Mouse (Mus musculus) embryo, embryonic 9.5 days (tissue): ENCODE data around the gene Rbm33.
A peak's percentile ranks its signal among the peaks of the same experiment; 100 is the strongest.

Experiments used
- DNase-seq: peaks from one replicate; pipeline ENCODE4 v3.0.0-alpha.2; 2017; ENCODE audit errors: extremely low spot score

Gene Rbm33

GRCm38 (mm10) chr5:28316722-28317245, at the start of gene Rbm33:
TSS of gene Rbm33 (plus strand) at chr5:28317121.
- DNase-seq, result peak; percentile 88

- DNase-seq, result no peak
These were observed 49.3 kb upstream of the Rbm33 start for GRCm38 (mm10) chr5:28267576-28267975.

GRCm38 (mm10) chr5:28269469-28269991, 47.4 kb upstream of the Rbm33 start:
- DNase-seq, result no peak

DNA sequence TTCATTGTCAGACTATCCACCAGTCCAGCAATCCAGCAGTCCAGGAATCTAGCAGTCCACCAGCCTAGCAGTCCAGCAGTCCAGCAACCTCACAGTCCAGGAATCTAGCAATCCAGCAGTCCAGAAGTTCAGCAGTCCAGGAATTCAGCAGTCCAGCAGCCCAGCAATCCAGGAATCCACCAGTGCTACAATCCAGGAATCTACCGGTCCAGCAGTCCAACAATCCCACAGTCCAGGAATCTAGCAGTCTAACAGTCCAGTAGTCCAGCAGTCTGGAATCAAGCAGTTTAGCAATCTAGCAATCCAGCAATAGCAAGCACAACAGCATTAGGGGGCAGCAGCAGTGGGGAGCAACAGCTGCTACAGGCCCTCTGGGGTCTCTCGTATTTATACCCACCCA, 44.1 kb upstream of the Rbm33 start:
- DNase-seq, result no peak

DNA sequence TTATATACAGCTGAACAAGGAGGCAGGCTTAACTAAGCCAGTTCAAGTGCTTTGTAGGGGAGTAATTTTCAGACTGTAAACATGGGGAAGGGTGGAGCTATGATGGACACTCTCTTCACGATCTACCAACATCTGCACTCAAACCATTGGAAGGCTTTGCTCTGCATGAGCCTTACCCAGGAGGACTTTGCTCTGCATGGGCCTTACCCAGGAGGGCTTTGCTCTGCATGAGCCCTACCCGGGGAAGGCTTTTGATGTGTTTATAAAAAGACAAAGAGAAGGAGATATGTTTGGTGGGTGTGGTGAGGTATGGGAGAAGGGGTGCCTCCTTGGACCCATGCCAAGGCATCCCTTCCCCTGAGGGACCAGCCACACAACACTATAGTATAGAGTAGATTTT, 39.6 kb upstream of the Rbm33 start:
- DNase-seq, result no peak

DNA sequence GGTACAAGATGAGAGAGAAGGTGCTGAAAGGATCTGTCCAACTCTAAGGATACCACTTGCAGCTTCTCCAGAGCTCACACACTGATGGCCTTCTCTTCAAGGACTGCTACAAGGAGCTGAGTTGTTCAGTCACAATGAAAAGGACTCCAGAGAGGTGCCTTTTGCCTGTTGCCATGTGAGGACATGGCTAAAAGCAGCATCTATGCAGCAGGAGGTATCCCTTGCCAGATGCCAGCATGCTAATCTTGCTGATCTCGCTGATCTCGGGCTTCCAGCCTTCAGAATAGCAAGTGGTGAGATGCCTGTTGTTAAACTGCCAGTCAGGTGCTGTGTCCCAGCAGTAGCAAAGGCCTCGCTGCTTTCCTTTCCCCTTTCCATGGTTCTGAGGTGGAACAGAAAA, 27.8 kb upstream of the Rbm33 start:
- DNase-seq, result no peak

GRCm38 (mm10) chr5:28290630-28291029, 26.3 kb upstream of the Rbm33 start:
- DNase-seq, result no peak

GRCm38 (mm10) chr5:28291118-28291850, 25.6 kb upstream of the Rbm33 start:
- DNase-seq, result no peak

- no peak for DNase-seq
These were observed 24.6 kb upstream of the Rbm33 start for GRCm38 (mm10) chr5:28292281-28292680.

DNA sequence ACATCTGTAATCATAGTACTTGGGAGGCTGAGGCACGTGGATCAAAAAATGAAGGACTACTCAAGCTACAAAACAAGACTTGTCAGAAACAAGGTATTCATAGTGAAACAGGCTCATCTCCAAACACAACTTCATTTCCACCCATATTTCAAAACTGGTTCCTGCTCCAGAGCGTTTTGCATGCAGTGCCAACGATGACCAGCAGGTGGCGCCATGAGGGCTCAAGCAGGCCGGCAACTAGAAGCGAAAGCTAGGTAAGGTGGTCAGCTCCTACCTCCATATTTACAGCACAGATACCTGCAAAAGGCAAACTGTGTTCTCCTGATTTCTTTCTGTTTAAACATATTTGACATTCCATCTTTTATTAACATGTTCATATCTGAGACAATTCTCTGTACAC, 22.9 kb upstream of the Rbm33 start:
- DNase-seq, result peak; percentile 79

GRCm38 (mm10) chr5:28298161-28298560, 18.8 kb upstream of the Rbm33 start:
- DNase-seq, result no peak

- no peak for DNase-seq
These were observed 18.2 kb upstream of the Rbm33 start for GRCm38 (mm10) chr5:28298693-28299092.

- no peak for DNase-seq
These were observed 17.6 kb upstream of the Rbm33 start for GRCm38 (mm10) chr5:28299346-28299745.

GRCm38 (mm10) chr5:28302671-28303070, 14.2 kb upstream of the Rbm33 start:
- no peak for DNase-seq

DNA sequence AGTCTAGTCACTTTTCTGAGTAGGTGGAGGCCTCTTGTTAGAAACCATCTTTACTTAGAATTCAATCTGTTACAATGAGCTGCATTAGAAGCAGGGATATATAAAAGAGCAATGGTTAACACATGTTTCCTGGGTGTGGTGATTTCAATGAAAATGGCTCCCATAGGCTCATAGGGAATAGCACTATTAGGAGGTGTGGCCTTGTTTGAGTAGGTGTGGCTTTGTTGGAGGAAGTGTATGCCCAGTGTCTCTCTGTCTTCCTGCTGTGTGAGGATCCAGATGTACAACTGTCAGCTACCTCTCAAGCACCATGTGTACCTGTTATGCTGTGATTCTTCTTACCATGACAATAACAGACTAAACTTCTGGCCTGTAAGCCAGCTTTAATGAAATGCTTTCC, 12.4 kb upstream of the Rbm33 start:
- no peak for DNase-seq

GRCm38 (mm10) chr5:28315526-28315925, 1.4 kb upstream of the Rbm33 start:
- DNase-seq, result no peak

DNA sequence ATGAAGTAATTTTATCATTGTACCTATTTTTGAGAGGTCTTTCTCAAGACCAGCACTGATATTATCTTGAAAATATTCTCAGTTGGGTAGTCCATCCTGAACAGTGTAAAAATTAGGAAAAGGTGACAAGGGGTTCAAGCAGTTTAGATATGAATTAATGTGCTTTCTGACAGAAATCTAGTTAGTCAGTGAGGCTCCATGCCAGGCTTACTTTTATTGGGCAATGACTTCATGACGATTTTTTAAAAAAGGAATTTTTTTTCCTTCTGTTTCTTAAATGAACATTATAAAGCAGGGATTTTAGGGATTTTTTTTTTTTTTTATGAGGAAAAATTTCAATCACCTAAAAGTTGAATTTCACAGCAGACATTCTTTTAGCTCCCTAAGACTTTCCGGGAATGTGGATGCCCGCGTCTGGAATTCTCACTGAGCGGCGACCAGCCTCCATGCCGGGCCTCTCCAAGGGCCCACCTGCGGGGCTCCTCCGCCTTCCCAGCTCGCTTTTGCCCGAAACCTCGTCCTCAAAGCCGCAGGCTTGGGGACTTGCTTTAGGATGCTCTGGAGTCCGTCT, 685 bp upstream of the Rbm33 start:
- DNase-seq, result no peak

- DNase-seq, result no peak
These were observed 464 bp downstream of the Rbm33 start for GRCm38 (mm10) chr5:28317253-28317916.

DNA sequence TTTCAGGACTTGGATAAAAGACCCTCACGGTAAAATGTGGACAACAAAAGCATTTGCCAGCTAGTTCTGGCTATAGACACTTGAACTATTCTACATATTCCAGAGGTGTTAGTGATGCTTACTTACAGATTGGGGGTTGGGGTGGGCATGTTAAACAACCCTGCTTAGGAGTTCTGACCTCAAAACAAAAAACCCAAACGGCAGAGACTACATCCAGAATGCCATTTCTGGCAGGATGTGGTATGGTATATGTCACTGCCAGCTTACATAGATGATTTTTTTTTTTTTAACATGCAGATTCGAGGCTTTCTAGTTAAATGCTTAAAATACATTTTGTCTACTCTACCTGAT, 971 bp downstream of the Rbm33 start:
- peak; percentile 22 for DNase-seq

GRCm38 (mm10) chr5:28318671-28319070, 1.8 kb downstream of the Rbm33 start:
- no peak for DNase-seq

DNA sequence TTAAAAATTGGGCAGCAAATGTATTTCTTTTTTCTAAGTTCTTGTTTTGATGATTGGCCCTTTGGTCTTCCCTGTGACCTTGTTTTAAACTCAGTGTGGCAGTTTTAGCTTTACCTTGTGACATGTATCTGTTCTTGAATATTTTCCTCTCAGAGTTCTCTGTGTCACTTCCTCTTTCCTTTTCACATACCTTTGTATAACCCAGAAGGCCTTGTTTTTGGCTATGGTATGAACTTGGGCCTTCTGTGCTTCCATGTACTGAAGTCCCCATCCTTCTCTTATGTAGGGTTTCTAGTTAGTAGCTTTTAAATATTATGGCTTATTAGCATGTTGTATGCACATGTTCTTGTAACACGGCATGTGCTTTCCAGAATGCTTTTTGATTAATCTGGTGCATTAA, 4.8 kb downstream of the Rbm33 start:
- no peak for DNase-seq

DNA sequence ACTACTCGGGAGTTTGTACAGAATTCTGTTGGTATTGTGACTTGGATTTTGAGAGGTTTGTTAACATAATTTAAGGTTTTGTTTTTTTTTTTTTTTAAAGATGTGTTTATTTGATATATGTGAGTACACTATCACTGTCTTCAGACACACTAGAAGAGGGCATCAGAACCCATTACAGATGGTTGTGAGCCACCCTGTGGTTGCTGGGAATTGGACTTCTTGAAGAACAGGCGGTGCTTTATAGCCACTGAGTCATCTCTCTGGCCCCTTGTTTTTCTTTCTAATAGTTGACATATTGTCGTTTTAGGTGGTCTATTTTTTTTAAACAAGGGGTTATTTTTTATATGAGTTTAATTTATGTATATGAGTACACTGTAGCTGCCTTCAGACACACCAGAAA, 5.3 kb downstream of the Rbm33 start:
- DNase-seq, result no peak

GRCm38 (mm10) chr5:28323822-28324221, 6.9 kb downstream of the Rbm33 start:
- DNase-seq, result no peak
